Mouse (Mus musculus): ENCODE measurements around the gene Coch.
"Not testable (repeated sequence)": the region's sequence is repeated elsewhere in the genome, so short reads cannot be mapped to it uniquely, and the experiment has no call there.

Gene Coch

DNA sequence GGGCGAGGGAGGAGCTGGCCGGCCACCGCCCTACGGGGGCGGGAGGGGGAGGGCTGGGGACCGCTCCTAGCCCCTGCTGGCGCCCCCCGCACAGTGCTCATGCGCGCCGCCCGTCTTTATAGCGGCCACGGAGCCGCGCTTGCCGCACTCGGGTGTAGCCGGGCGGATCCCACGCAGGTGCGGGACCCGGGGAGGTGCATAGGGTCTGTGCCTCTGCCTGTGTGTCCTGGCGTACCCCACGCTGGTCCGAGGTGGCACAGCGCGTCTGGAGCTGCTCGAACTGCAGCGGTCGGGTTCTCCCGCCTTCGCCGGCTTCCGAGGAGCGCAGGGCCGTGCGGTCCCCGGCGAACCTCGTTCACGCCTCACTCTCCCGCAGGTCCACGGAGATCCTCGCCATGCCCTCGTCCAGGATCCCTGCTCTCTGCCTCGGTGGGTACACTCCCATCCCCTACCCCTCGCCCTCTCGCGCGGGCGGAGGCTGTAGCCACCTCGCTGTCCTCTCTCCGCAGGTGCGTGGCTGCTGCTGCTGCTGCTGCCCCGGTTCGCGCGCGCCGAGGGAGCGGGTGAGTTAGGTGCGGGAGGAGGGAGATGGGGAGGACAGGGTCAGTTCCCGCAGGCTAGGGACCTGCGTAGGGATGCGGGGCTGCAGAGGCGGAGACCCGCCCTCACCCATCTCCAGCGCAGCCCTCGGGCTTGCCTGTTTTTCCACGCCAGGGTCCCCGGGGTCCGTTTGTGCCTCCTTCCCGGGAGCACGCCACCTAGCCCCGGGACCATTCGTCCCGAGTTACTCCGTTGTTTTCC lies at the start of gene Coch:
TSS of gene Coch (plus strand) at position 113 of the 801 bp plus-strand sequence.
- in situ Hi-C loops (cut with MseI, MboI) = no loop called here

- in situ Hi-C loops (cut with MseI, MboI) = no loop called here
These were observed 49.7 kb upstream of the Coch start for GRCm38 (mm10) chr12:51543402-51543960.

- in situ Hi-C loops (cut with MseI, MboI) = no loop called here
These were observed 38.1 kb upstream of the Coch start for GRCm38 (mm10) chr12:51555041-51555440.

DNA sequence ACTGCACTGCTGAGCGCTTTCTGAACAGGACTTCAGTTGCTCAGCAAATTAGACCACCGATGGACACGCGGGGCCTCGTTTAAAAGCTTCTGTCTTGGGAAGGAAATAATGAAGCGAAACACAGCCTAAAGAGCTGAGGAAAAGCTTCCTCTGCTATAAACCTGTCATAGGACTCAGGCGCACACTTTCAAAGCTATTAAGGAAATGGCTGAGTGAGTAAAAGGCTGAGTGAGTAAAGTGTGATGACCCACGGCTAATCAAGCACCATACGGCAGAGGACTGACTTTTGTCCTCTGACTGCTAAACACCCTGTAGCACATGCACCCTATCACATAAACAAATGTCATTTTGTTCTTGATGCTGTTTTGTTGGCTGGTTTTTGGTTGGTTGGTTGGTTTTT lies 31.7 kb upstream of the Coch start:
- in situ Hi-C loops (cut with MseI, MboI) = no loop called here

GRCm38 (mm10) chr12:51567225-51567624 lies 25.9 kb upstream of the Coch start:
- in situ Hi-C loops (cut with MseI, MboI) = no loop called here

GRCm38 (mm10) chr12:51569472-51569871 lies 23.7 kb upstream of the Coch start:
- in situ Hi-C loops (cut with MseI, MboI) = no loop called here

- in situ Hi-C loops (cut with MseI, MboI) = no loop called here
These were observed 23.2 kb upstream of the Coch start for GRCm38 (mm10) chr12:51569944-51570343.

DNA sequence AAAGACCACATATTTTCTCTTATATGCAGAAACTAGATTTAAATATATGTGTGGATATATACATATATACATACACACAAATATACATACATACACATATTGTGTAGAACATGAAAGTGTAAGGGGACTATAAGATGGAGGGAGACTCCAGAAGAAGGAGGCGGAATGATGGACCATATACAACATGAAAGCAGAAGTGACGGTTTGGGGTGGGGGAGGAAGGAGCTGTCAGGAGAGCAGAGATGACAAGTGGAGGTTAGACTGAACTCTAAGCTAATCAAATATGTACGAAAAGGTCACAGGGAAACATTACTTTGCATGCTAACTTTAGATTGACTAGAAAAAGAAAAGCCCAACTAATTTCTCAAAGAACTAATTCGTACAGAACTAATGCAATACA lies 20.5 kb upstream of the Coch start:
- in situ Hi-C loops (cut with MseI, MboI) = no loop called here

DNA sequence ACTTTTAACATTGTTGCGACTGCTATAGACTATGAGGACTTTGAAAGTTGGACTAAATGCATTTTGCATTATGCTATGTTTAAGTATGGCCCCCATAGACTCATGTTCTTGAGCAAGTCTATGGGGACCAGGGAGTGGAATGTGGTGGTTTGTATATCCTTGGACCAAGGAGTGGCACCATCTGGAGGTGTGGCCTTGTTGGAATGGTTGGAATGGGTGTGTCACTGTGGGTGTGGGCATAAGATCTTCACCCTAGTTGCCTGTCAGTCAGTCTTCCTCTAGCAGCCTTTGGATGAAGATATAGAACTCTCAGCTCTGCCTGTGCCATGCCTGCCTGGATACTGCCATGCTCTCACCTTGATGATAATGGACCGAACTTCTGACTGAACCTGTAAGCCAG lies 15.3 kb upstream of the Coch start:
- in situ Hi-C loops (cut with MseI, MboI) = not testable (repeated sequence)

GRCm38 (mm10) chr12:51589263-51589662 lies 3.9 kb upstream of the Coch start:
- in situ Hi-C loops (cut with MseI, MboI) = no loop called here

GRCm38 (mm10) chr12:51591921-51592320 lies 1.2 kb upstream of the Coch start:
- in situ Hi-C loops (cut with MseI, MboI) = no loop called here

DNA sequence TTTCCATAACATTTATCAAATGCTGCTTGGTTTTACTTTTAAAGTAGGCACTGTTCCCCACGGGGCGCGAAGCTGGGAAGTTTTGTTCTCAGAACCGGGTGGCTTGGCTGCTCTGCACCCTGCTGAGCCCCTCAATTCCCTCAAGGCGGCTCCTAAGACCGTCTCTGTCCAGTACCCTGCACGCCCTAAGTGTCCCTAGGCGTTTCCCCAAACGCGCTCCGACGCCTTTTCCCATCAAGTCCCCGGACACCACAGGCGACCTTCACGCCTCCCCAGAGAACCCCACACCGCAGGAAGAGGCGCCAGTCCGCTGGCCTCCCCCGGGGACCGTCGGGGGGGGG lies 283 bp upstream of the Coch start:
- in situ Hi-C loops (cut with MseI, MboI) = no loop called here

GRCm38 (mm10) chr12:51594030-51594470 lies 909 bp downstream of the Coch start:
- in situ Hi-C loops (cut with MseI, MboI) = no loop called here

DNA sequence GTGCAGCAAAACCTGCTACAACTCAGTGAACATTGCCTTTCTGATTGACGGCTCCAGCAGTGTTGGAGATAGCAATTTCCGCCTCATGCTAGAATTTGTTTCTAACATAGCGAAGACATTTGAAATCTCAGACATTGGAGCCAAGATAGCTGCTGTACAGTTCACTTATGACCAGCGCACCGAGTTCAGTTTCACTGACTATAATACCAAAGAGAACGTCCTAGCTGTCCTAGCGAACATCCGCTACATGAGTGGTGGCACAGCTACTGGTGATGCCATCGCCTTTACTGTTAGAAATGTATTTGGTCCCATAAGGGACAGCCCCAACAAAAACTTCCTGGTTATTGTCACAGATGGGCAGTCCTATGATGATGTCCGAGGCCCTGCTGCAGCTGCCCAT lies 10.2 kb downstream of the Coch start:
- in situ Hi-C loops (cut with MseI, MboI) = no loop called here

GRCm38 (mm10) chr12:51606138-51606537 lies 13.0 kb downstream of the Coch start:
- in situ Hi-C loops (cut with MseI, MboI) = no loop called here

- in situ Hi-C loops (cut with MseI, MboI) = no loop called here
These were observed 19.2 kb downstream of the Coch start for GRCm38 (mm10) chr12:51612361-51612760.

GRCm38 (mm10) chr12:51620572-51620971 lies 27.4 kb downstream of the Coch start:
- in situ Hi-C loops (cut with MseI, MboI) = no loop called here

GRCm38 (mm10) chr12:51621161-51621560 lies 28.0 kb downstream of the Coch start:
- in situ Hi-C loops (cut with MseI, MboI) = no loop called here

DNA sequence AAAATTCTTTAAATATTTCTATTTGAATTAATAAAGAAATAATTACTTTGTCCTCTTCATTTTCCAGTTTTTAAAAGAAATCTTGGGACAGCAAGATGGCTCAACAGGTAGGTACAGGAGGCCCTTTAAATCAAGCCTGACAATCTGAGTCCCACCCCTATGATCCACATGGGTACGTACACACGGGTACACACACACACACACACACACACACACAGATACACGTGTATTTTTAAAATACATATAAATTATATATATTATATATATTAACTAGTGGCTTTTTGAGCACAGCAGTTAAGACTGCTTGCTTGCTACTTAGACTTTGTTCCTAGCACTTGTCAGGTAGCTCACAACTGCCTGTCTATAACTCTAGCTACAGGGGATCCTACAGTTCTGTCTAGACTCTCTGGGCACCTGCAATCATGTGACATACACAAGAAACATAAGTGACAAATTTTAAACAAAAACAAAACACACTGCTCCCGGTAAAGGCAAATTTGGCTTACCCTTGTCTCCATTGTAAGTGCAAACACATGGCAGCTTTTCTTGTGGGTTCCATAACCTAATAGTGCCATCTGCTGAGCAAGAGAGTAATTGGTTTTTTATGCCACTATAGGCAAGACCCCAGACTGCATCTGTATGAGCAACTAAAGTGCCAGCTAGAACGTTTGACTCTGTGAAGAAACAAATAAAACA lies 29.7 kb downstream of the Coch start:
- in situ Hi-C loops (cut with MseI, MboI) = no loop called here

GRCm38 (mm10) chr12:51623366-51623694 lies 30.2 kb downstream of the Coch start:
- in situ Hi-C loops (cut with MseI, MboI) = no loop called here

DNA sequence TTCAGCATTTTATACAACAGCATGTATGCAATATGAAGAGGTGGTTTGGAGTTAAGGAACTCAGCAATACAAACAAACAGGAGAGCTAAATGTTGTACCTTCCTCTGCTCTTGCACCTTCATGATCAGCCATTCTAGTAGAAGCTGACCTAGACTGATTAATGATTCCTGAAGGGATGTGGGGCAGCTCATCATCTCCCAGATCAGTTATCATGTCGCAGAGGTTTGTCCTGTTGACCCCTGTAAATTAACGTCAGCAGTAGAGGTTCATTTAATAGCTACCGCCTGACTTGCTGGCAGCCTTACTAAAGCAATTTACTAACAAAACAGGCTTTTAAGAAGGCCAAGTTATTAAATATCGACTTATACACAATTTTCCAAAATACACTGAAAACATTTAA lies 40.3 kb downstream of the Coch start:
- in situ Hi-C loops (cut with MseI, MboI) = no loop called here

DNA sequence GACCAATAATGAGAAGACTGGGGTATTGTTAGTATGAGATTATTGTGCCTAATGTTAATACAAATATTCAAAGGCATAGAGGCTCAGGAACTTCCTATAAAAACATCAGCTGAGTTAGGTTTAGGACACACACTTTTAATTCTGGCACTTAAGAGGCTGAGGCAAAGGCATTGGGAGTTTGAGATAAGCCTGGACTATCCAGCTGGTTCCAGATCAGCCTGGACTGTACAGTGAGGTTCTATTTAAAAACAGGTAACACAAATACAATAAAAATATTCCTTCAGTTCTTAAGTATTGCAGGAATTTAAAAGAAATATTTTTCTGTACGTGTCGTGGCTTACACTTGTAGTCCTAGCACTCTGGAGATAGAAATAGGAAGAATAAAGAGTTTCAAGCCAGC lies 43.1 kb downstream of the Coch start:
- in situ Hi-C loops (cut with MseI, MboI) = no loop called here
